Mouse (Mus musculus): Measurements from ENCODE around the gene Gpx3. TPM values are rescaled to one million over a fixed set of nuclear protein-coding genes. Genes with fewer than 3 reads are reported as not detected.

Gene Gpx3
- polyA plus RNA-seq, 1 experiment from 2014 or later: 31.0 TPM

DNA sequence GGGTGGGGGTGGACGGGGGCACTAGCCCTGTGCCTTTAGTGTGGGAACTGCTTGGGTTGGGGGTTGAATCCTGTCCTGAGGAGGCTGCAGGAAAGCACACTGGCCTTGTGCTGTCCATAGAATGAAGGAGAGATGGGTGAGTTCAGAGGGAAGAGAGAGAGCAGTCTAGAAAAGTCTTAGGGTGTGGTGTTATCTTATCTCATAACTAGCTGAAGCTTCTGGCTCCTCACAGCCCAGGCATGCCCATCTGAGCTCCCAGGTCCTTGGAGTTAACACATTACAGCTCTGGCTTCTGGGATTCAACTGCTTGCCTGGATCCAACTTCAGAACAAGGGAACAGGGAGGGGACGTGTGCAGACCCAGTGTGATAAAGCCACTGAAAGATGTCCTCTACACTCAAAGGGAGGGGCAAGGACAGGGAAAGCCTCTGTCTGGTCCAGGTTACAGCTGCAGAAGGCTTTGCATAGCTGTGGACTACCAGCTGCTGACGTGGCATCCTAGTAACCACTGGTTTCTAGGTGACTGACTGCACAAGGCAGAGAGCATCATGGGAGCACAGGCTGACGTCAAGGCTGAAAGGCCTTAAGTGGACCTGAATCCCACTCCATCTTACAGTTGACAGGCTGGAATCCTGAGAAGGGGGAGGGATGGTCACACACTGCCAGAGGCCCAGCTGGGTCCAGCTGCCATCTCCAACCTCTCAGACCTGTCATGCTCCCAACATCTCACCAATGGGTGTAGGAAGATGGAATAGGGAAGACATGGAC is 1.9 kb downstream of the Gpx3 start:
- Histone ChIP-seq H3K9me3 (no peaks in the 10 kb centered on the region), H3K4me2 (no peak overlapping the region), H3K36me3 (peaks cover 5% of the 10 kb centered on the region), H3K9ac (replicated peaks) (no peak overlapping the region), H3K27ac (no peak overlapping the region), H3K4me1 (replicated peaks) (peaks cover 9% of the 10 kb centered on the region; the same call in 1 of the 2 replicates), H3K27me3 (peaks cover 16% of the 10 kb centered on the region), H3K4me3 (replicated peaks) (no peak overlapping the region)
- ATAC-seq (ENCODE audit: insufficient number of reproducible peaks, insufficient read depth, low FRiP score, low TSS enrichment, low read depth): no peak
- 50% methylated on average over 4 of the region's 4 CpGs for WGBS

DNA sequence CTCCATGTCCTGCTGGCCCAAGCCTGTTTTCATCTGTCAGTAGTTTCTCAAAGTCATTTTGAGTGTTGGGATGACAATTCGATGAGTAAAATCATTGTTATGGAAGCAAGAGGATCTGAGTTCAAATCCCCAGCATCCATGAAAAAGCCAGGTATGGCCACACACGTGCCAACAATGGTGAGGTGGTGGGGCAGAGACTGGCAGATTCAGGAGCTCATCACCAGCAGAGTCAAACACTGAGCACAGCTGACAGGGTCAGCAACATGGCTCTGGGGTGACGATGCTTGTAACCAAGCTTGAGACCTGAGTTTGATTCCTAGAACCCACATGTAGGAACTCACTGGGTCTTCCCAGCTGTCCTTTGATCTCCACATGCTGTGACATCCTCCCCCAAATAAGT is 2.8 kb downstream of the Gpx3 start:
- ATAC-seq (ENCODE audit: insufficient number of reproducible peaks, insufficient read depth, low FRiP score, low TSS enrichment, low read depth): no peak

DNA sequence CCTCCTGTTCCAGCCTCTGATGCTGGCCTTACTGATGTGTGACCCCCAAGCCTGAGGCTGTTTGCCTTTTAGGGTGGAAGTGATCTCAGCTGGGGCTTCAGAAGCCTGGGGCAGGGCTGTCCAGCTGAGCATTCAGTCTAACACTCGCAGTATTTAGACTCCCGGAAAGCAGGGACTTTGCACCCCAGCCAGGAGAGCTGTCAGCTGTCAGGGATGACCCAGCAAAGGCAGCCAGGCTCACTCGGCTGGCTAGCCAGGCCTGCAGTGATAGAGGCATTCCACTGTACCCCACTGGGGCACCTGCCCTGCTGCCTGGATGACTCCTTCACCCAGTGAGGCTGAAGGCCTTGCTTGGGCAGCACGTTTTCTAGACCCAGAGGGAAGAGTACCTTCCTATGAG is 3.7 kb downstream of the Gpx3 start:
- Histone ChIP-seq H3K9me3 (no peaks in the 10 kb centered on the region), H3K27ac (no peak overlapping the region), H3K4me3 (replicated peaks) (no peak overlapping the region), H3K4me1 (replicated peaks) (peaks cover 9% of the 10 kb centered on the region; the same call in 1 of the 2 replicates), H3K36me3 (peaks cover 23% of the 10 kb centered on the region), H3K9ac (replicated peaks) (no peak overlapping the region), H3K27me3 (peaks cover 10% of the 10 kb centered on the region), H3K4me2 (no peak overlapping the region)
- no peak for ATAC-seq (ENCODE audit: insufficient number of reproducible peaks, insufficient read depth, low FRiP score, low TSS enrichment, low read depth)
- WGBS: 73% methylated on average over 4 of the region's 4 CpGs

More for the DNA sequence above, 2.8 kb downstream of the Gpx3 start:
- Histone ChIP-seq H3K4me1 (replicated peaks) (peaks cover 9% of the 10 kb centered on the region; the same call in 1 of the 2 replicates), H3K9ac (replicated peaks) (no peak overlapping the region), H3K4me2 (no peak overlapping the region), H3K9me3 (no peaks in the 10 kb centered on the region), H3K4me3 (replicated peaks) (no peak overlapping the region), H3K27ac (no peak overlapping the region), H3K27me3 (peaks cover 10% of the 10 kb centered on the region), H3K36me3 (peaks cover 15% of the 10 kb centered on the region)
- 90% methylated on average over 3 of the region's 3 CpGs for WGBS

DNA sequence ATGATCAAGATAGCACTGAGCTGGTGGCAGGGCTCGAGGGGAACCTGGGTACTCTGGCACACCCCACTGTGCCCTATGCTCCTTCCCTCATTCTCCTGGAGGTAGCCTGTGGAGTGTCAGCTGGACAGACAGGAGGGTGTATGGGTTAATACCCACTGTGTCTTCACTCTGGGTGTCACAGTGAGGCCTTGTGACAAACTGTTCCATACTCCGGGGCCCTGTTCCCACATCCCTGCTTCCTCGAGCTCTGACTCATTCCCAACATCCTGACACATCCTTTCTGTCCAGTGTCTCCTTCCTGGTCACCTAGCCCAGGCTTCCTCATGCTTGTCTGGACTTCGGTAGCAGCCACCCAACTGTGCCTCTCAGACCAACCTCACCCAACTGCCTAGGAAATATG is 4.2 kb downstream of the Gpx3 start:
- Histone ChIP-seq H3K4me1 (replicated peaks) (peaks cover 9% of the 10 kb centered on the region; the same call in 1 of the 2 replicates), H3K4me3 (replicated peaks) (no peak overlapping the region), H3K36me3 (peaks cover 29% of the 10 kb centered on the region), H3K4me2 (no peak overlapping the region), H3K27ac (no peak overlapping the region), H3K9ac (replicated peaks) (no peak overlapping the region), H3K27me3 (peaks cover 10% of the 10 kb centered on the region), H3K9me3 (no peaks in the 10 kb centered on the region)
- no peak for ATAC-seq (ENCODE audit: insufficient number of reproducible peaks, insufficient read depth, low FRiP score, low TSS enrichment, low read depth)
- 78% methylated on average over 4 of the region's 4 CpGs for WGBS

DNA sequence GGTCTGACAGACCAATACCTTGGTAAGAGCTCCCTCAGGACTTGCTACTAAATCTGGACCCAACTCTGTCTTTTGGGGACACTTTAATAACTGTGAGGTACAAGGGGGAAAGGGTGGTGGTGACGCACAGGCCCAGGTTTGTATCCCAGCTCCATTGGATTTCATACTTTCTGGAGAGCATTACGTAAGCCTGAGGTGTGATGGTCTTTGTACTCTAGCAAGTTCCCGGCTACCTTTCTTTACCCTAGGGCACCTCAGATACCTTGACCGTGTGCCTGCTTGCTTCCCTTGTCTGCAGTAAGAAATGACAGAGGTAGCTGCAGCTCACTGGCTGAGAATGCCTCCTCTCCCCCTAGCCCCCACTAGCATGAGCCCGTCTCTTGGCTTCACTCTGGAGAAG is 5.0 kb downstream of the Gpx3 start:
- Histone ChIP-seq H3K9me3 (no peaks in the 10 kb centered on the region), H3K27me3 (peaks cover 10% of the 10 kb centered on the region), H3K9ac (replicated peaks) (no peak overlapping the region), H3K4me3 (replicated peaks) (no peak overlapping the region), H3K4me2 (no peak overlapping the region), H3K36me3 (peaks cover 35% of the 10 kb centered on the region), H3K27ac (no peak overlapping the region), H3K4me1 (replicated peaks) (peaks cover 9% of the 10 kb centered on the region; the same call in 1 of the 2 replicates)
- ATAC-seq (ENCODE audit: insufficient number of reproducible peaks, insufficient read depth, low FRiP score, low TSS enrichment, low read depth): no peak
- WGBS: 83% methylated on average over 5 of the region's 5 CpGs

DNA sequence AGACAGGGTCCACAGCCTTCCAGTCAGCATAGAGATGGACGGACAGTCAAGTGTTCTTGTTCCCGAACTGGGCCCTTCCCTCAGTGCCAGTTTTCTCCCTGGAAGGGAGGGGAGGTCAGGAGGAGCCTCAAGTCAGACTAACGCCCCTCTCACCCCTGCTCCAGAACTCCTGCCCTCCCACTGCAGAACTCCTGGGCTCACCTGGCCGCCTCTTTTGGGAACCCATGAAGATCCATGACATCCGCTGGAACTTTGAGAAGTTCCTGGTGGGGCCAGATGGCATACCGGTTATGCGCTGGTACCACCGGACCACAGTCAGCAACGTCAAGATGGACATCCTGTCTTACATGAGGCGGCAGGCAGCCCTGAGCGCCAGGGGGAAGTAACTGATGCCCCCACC is 7.0 kb downstream of the Gpx3 start:
- Histone ChIP-seq H3K9ac (replicated peaks) (no peak overlapping the region), H3K36me3 (peaks cover 55% of the 10 kb centered on the region), H3K4me2 (no peak overlapping the region), H3K27me3 (no peaks in the 10 kb centered on the region), H3K4me3 (replicated peaks) (no peak overlapping the region), H3K27ac (no peak overlapping the region), H3K9me3 (no peaks in the 10 kb centered on the region), H3K4me1 (replicated peaks) (no peaks in the 10 kb centered on the region)
- ATAC-seq (ENCODE audit: insufficient number of reproducible peaks, insufficient read depth, low FRiP score, low TSS enrichment, low read depth): no peak
- 97% methylated on average over 11 of the region's 11 CpGs for WGBS

DNA sequence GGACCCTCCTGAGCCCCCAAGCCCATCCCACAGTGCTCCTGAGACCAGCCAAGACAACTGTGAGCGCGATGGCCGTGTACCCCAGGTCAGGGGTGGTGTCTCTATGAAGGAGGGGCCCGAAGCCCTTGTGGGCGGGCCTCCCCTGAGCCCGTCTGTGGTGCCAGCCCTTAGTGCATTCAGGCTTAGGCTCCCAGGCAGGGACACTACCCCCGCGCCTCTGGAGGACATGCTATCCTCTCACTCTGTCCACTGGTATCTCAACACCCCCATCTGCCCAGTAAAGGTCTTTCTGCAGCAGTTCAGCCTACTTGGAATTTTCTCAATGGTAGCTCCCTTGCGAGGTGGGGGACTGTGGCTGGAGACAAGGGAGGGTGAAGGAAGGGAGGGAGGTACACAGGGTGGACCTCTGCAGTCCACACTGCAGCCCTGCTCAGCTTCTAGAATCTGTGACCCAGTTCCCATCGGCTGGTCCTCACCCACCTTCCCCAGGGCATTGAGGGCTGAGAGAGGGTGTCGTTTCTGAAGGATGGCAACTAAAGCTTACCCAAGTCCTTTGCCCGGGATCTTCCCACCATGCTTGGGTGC is 7.9 kb downstream of the Gpx3 start:
- H3K36me3 ChIP-seq: peaks cover 64% of the 10 kb centered on the region
- H3K4me2 ChIP-seq: no peak overlapping the region
- no peak overlapping the region for H3K4me3 ChIP-seq (replicated peaks)
- no peaks in the 10 kb centered on the region for H3K4me1 ChIP-seq (replicated peaks)
- H3K27me3 ChIP-seq: no peaks in the 10 kb centered on the region
- H3K27ac ChIP-seq: no peak overlapping the region
- H3K9me3 ChIP-seq: no peaks in the 10 kb centered on the region
- ATAC-seq (ENCODE audit: insufficient number of reproducible peaks, insufficient read depth, low FRiP score, low TSS enrichment, low read depth): no peak
- 90% methylated on average over 12 of the region's 12 CpGs for WGBS
- no peak overlapping the region for H3K9ac ChIP-seq (replicated peaks)

DNA sequence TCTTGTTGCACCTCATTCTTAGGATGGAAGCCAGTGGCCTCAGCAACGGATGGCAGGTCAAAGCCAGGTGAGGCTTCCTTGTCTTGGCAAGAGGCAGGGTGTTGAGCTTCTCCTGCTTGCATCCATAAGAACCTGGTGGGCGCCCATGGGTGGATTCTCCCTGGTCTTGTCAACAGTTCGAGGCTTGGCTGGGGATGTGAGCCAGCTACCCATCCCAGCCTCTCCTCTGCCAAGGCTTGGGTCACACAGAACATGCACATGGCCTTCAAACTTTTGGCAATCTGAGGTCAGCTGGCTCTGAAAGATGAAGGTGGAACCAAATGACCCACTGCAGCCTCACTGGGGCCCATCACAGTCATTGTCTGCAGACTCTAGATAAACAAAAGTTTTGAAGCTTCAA is 8.9 kb downstream of the Gpx3 start:
- no peaks in the 10 kb centered on the region for H3K4me1 ChIP-seq (replicated peaks)
- H3K36me3 ChIP-seq: peaks cover 72% of the 10 kb centered on the region
- no peak overlapping the region for H3K27ac ChIP-seq
- no peaks in the 10 kb centered on the region for H3K9me3 ChIP-seq
- ATAC-seq (ENCODE audit: insufficient number of reproducible peaks, insufficient read depth, low FRiP score, low TSS enrichment, low read depth): no peak
- H3K9ac ChIP-seq (replicated peaks): no peak overlapping the region
- WGBS: 93% methylated on average over 3 of the region's 3 CpGs
- H3K4me3 ChIP-seq (replicated peaks): no peak overlapping the region
- H3K4me2 ChIP-seq: no peak overlapping the region
- no peaks in the 10 kb centered on the region for H3K27me3 ChIP-seq

DNA sequence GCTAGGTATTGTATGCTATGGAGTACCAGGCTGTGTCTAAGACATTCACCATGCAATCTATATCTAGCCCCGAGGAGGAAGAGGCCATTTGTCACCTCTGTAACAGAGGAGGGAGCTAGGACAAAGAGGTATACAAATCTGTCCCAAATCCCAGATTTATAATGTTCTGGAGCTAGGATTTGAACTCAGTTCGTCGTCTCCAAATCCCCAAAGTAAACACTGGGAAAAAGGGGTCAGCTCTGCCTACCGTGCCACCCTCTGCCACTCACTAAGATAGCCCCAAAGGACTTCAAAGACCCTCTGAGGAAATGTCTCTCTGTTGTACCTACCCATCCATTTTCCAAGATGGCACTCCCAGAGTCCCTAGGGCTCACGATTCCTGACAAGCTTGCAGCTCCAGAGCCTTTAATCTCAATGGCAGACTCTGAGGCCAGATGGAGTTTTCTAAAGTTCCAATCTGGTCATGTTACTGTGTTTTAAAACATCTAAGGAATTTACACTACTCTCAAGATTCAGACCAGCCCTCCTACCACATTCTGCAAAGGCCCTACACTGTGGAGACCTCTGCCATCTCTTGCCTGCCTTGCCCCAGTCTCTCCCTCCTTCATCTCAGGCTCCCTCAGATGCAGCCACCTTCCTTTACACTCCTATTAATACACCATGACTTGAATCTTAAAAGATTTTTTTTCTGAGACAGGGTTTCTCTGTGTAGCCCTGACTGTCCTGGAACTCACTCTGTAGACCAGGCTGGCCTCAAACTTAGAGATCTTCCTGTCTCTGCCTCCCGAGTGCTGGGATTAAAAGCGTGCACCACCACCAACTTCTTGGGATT is 9.6 kb downstream of the Gpx3 start:
- Histone ChIP-seq H3K36me3 (peaks cover 79% of the 10 kb centered on the region), H3K27ac (no peak overlapping the region), H3K4me3 (replicated peaks) (no peak overlapping the region), H3K9ac (replicated peaks) (no peak overlapping the region), H3K9me3 (no peaks in the 10 kb centered on the region), H3K4me2 (no peak overlapping the region), H3K27me3 (no peaks in the 10 kb centered on the region), H3K4me1 (replicated peaks) (no peaks in the 10 kb centered on the region)
- ATAC-seq (ENCODE audit: insufficient number of reproducible peaks, insufficient read depth, low FRiP score, low TSS enrichment, low read depth): no peak
- WGBS: 85% methylated on average over 7 of the region's 7 CpGs

DNA sequence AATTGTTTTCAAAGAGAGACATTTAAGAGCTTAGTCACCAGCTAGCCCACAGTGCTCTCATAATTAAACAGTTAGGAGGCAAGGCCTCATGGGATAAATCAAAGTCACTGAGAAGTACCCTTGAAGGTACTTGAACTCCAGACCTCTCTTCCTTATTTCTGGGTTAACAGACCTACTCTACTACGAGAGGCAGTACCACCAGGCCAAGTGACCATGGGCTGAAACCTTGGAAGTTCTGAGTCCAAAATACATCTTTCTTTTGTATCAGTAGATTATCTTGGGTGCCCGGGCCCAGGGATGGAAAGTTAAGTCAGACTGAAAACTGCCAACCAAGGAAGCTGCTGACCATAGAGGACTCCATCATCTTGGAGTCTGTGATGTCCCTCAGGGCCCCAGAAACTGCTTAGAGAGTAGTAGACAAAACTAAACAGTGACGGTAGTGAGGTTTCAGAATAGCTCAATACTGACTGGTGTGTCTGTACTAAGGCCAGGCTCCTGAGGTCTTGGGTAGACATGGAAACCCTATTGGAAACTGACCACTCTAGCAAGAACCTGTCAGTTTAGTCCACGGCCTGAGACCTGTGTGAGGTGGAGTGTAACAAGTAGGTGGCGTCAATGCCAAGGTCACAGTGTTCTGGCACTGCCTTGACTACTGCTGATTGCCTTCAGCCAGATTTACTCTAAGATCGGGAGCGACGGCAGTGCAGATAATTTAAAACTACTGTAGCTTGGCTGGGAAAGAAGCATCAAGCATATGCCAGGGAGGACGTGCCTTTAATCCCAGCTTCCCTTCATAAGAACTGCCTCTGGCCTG is 10.5 kb downstream of the Gpx3 start:
- H3K4me1 ChIP-seq (replicated peaks): no peaks in the 10 kb centered on the region
- WGBS: 88% methylated on average over 9 of the region's 9 CpGs
- no peak overlapping the region for H3K27ac ChIP-seq
- no peaks in the 10 kb centered on the region for H3K9me3 ChIP-seq
- H3K36me3 ChIP-seq: peaks cover 87% of the 10 kb centered on the region
- no peaks in the 10 kb centered on the region for H3K27me3 ChIP-seq
- no peak overlapping the region for H3K4me2 ChIP-seq
- H3K9ac ChIP-seq (replicated peaks): no peak overlapping the region
- ATAC-seq (ENCODE audit: insufficient number of reproducible peaks, insufficient read depth, low FRiP score, low TSS enrichment, low read depth): no peak
- no peak overlapping the region for H3K4me3 ChIP-seq (replicated peaks)

DNA sequence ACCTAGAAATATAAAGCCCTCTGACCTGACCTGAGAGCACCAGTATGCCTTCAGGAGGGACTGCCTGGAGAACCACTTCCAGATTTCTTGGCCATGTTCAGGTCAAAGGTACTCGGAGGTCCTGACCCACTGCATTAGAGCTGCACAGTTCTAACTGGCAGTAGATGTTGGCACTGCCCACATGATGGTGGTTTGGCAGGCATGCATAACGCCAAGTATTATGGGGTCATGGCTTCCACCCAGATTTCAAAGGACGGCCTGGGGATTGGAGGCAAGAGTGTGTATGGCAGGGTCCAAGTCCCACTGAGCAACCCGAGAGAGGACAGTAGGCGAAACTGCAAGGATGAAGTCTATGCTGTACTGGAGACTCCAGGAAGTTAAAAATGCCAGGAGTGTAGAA is 11.6 kb downstream of the Gpx3 start:
- Histone ChIP-seq H3K4me3 (replicated peaks) (no peak overlapping the region), H3K4me1 (replicated peaks) (no peaks in the 10 kb centered on the region), H3K27ac (no peak overlapping the region), H3K4me2 (no peak overlapping the region), H3K9me3 (no peaks in the 10 kb centered on the region), H3K9ac (replicated peaks) (no peak overlapping the region), H3K36me3 (peaks cover 95% of the 10 kb centered on the region), H3K27me3 (no peaks in the 10 kb centered on the region)
- WGBS: 84% methylated on average over 5 of the region's 5 CpGs
- ATAC-seq (ENCODE audit: insufficient number of reproducible peaks, insufficient read depth, low FRiP score, low TSS enrichment, low read depth): no peak

Data from limb, embryonic 12.5 days (tissue).